Mouse (Mus musculus) limb, embryonic 10.5 days (tissue): ENCODE measurements around the gene Trabd2b. TPM values are rescaled to one million over a fixed set of nuclear protein-coding genes. Genes with fewer than 3 reads are reported as not detected.

Experiments used
- DNase-seq: peaks from one replicate; pipeline ENCODE4 v3.0.0-alpha.2; 2017; ENCODE audit warnings: low spot score
- H3K27ac ChIP-seq: fragments of 300-500 bp; sonication (generic); 2 replicates; pipeline ENCODE4 v1.5.1; 2016; ENCODE audit warnings: mild to moderate bottlenecking
- H3K27me3 ChIP-seq: fragments of 300-500 bp; sonication (generic); 2 replicates; pipeline ENCODE4 v1.6.1; 2016; ENCODE audit warnings: low read depth, mild to moderate bottlenecking; ENCODE audit not compliant: poor library complexity, severe bottlenecking
- H3K36me3 ChIP-seq: fragments of 300-500 bp; sonication (generic); 2 replicates; pipeline ENCODE4 v1.6.1; 2016; ENCODE audit warnings: mild to moderate bottlenecking, moderate library complexity
- H3K4me1 ChIP-seq: fragments of 300-500 bp; sonication (generic); 2 replicates; pipeline ENCODE4 v1.6.1; 2016
- H3K4me3 ChIP-seq: fragments of 300-500 bp; sonication (generic); 2 replicates; pipeline ENCODE4 v1.5.1; 2016; ENCODE audit warnings: mild to moderate bottlenecking, moderate library complexity
- H3K9me3 ChIP-seq: fragments of 300-500 bp; sonication (generic); replicated peaks from 2 replicates; pipeline ENCODE4 v1.6.1; 2016; ENCODE audit warnings: mild to moderate bottlenecking
- WGBS: fragments of 180-500 bp; shearing (Covaris S2); methylation state at CpG from one replicate; pipeline ENCODE4 v1.1.7; 2016; 5-methylcytosine and 5-hydroxymethylcytosine counted together
- polyA plus RNA-seq: library from polyadenylated mRNA; unstranded; fragments of >200 nt; fragmentation: Nextera tagmentation; extraction: Ambion mirVana; gene quantifications from 2 replicates; pipeline ENCODE4 v1.2.1, GENCODE M21; 2016

Trabd2b gene
- polyA plus RNA-seq, 1 experiment from 2014 or later = 0.34 TPM

- H3K4me1 ChIP-seq = peaks cover 9% of the 10 kb centered on the region
- H3K4me3 ChIP-seq = no peak overlapping the region
- no peak for DNase-seq
- WGBS = 66% methylated on average over 5 of the region's 5 CpGs
- H3K9me3 ChIP-seq = no peaks in the 10 kb centered on the region
- H3K27me3 ChIP-seq = peaks cover 15% of the 10 kb centered on the region; the same call in 1 of the 2 replicates
- H3K36me3 ChIP-seq = no peaks in the 10 kb centered on the region
- H3K27ac ChIP-seq = no peak overlapping the region
Observed at GRCm38 (mm10) chr4:114425808-114426207, 19.3 kb downstream of the Trabd2b start.

DNA sequence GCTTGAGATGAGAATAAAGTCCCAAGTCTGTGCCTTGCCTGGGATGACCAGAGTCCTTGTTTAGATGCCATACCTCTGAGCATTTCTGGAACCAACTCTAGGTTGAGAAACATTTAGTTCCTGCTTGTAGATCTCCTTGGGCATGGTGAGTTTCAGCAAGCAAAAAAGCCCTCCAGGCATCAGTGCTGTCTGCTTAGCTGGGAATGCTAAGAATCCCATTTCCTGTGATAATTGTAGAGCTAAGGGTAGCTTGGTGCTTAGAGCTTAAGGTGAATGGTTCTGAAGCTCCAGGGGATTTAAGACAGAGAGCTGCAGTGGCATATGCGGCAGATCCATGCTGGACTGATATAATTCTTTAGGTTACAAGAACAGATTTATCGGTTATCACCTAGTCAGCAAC, 26.2 kb downstream of the Trabd2b start:
- Histone ChIP-seq H3K4me1 (no peaks in the 10 kb centered on the region), H3K27ac (no peak overlapping the region), H3K36me3 (no peaks in the 10 kb centered on the region), H3K4me3 (no peak overlapping the region), H3K27me3 (peaks cover 5% of the 10 kb centered on the region; the same call in 1 of the 2 replicates), H3K9me3 (no peaks in the 10 kb centered on the region)
- no peak for DNase-seq
- WGBS = 88% methylated on average over 2 of the region's 2 CpGs

DNA sequence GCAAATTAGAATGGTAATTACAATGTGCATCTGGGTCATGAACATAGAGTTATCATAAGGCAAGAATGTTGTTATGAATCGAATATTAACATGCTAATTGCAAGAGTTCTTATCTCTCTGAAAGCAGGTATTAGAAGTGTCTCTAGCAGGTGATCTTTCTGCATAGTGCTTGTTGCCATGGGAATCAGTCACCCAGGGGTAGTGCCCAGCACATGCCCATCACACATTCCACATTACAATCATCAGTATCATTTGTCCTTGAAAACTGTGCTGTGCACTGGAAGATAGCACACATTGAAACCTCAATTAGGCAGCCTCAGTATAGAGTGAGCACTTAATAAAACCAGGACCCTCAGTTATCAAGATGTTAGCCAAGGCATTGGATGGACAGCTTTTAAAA, 26.9 kb downstream of the Trabd2b start:
- Histone ChIP-seq H3K4me1 (no peaks in the 10 kb centered on the region), H3K27ac (no peak overlapping the region), H3K36me3 (no peaks in the 10 kb centered on the region), H3K9me3 (no peaks in the 10 kb centered on the region), H3K27me3 (peaks cover 5% of the 10 kb centered on the region; the same call in 1 of the 2 replicates), H3K4me3 (no peak overlapping the region)
- WGBS = 90% methylated on average over 1 of the region's 1 CpGs
- DNase-seq = no peak

GRCm38 (mm10) chr4:114434766-114435165, 28.2 kb downstream of the Trabd2b start:
- WGBS = 67% methylated on average over 1 of the region's 1 CpGs

DNA sequence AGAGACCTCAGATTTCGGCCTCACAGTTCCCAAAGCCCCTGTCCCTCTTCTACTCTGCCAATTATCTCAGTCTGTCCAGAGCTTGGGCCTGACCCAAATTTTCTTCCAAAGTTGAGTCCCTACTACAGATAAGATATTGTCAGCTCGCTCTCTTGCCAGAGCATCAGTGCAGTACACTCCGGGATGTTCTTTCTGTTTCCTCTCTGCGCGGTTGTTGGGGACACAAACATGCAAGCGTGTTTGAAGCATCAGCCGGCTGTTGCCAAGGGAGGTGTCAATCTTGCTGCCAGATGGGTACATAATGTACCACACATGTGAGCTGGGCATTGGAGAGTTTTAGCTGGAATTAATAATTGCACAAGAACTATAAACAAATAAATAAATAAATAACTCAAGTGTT, 28.9 kb downstream of the Trabd2b start:
- Histone ChIP-seq H3K36me3 (no peaks in the 10 kb centered on the region), H3K27me3 (peaks cover 8% of the 10 kb centered on the region; the same call in 1 of the 2 replicates), H3K9me3 (no peaks in the 10 kb centered on the region), H3K27ac (no peak overlapping the region), H3K4me3 (no peak overlapping the region), H3K4me1 (no peaks in the 10 kb centered on the region)
- WGBS = 92% methylated on average over 7 of the region's 7 CpGs
- DNase-seq = no peak

More at GRCm38 (mm10) chr4:114434766-114435165, 28.2 kb downstream of the Trabd2b start:
- no peaks in the 10 kb centered on the region for H3K36me3 ChIP-seq
- H3K27ac ChIP-seq = no peak overlapping the region
- H3K4me3 ChIP-seq = no peak overlapping the region
- no peaks in the 10 kb centered on the region for H3K4me1 ChIP-seq
- DNase-seq = no peak
- H3K9me3 ChIP-seq = no peaks in the 10 kb centered on the region
- H3K27me3 ChIP-seq = peaks cover 5% of the 10 kb centered on the region; the same call in 1 of the 2 replicates

DNA sequence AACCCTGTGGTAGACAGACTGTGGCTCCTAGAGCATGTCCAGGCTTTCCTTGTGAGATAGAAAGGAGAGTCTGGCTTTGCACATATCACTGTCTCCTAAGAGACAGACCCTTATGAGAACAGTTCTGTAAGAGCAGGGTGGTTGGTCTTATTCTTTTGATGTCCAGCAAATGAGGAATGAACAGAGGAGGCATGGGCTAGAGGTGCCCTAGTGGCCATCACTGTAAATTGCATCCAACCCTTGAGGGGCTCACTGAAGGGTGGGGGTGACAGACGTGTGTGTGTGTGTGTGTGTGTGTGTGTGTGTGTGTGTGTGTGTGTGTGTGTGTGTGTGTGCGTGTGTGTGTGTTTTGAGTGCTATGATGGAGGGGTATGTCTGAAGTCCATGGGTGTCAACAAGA, 32.2 kb downstream of the Trabd2b start:
- Histone ChIP-seq H3K9me3 (no peaks in the 10 kb centered on the region), H3K27ac (no peak overlapping the region), H3K4me3 (no peak overlapping the region), H3K36me3 (no peaks in the 10 kb centered on the region), H3K4me1 (no peaks in the 10 kb centered on the region), H3K27me3 (peaks cover 5% of the 10 kb centered on the region; the same call in 1 of the 2 replicates)
- DNase-seq = no peak
- WGBS = 50% methylated on average over 2 of the region's 2 CpGs

- H3K27me3 ChIP-seq = peaks cover 5% of the 10 kb centered on the region; the same call in 1 of the 2 replicates
- 64% methylated on average over 2 of the region's 2 CpGs for WGBS
- no peak for DNase-seq
- no peak overlapping the region for H3K27ac ChIP-seq
- H3K9me3 ChIP-seq = no peaks in the 10 kb centered on the region
- no peak overlapping the region for H3K4me3 ChIP-seq
- H3K36me3 ChIP-seq = no peaks in the 10 kb centered on the region
- no peaks in the 10 kb centered on the region for H3K4me1 ChIP-seq
Observed at GRCm38 (mm10) chr4:114442186-114442585, 35.7 kb downstream of the Trabd2b start.

- 84% methylated on average over 3 of the region's 3 CpGs for WGBS
- H3K27ac ChIP-seq = no peak overlapping the region
Observed at GRCm38 (mm10) chr4:114442661-114443060, 36.1 kb downstream of the Trabd2b start.

DNA sequence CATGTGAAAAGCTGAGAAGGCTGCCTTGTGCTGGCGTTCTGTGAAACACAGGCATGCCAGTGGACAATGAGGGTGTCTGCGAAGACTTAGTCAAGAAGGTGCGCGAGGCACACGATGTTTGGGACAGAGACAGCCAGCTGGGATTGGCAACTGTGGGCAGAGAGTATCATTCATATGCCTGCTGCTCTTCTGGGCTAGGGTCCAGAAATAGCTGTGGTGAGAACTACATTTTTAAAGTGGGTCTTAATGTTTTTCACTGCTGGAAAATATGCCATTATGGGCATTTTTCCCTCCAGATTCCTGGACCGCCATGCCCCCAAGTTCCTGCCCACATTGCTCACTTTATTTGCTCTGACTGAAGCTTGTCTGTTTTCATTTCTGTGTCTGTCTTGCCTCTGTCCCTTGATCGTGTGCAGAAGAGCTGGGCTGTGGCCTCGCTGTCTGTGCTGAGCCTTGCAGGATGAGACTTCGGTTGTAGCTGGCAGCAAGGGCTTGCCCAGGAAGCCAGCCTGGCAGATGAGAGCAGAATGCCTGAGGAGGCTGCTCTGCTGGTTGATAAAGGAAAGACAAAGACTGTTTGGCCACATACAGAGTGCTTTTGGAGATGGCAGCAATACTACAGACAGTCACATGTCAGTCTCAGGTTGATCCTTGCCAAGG, 42.0 kb downstream of the Trabd2b start:
- H3K27ac ChIP-seq = no peak overlapping the region
- WGBS = 91% methylated on average over 9 of the region's 9 CpGs
- DNase-seq = no peak

More at GRCm38 (mm10) chr4:114442661-114443060, 36.1 kb downstream of the Trabd2b start:
- Histone ChIP-seq H3K4me3 (no peak overlapping the region), H3K4me1 (no peaks in the 10 kb centered on the region), H3K27me3 (peaks cover 5% of the 10 kb centered on the region; the same call in 1 of the 2 replicates), H3K36me3 (no peaks in the 10 kb centered on the region), H3K9me3 (no peaks in the 10 kb centered on the region)
- DNase-seq = no peak

GRCm38 (mm10) chr4:114453101-114453500, 46.6 kb downstream of the Trabd2b start:
- no peak for DNase-seq
- H3K27ac ChIP-seq = no peak overlapping the region
- no peak overlapping the region for H3K4me3 ChIP-seq
- WGBS = 84% methylated on average over 3 of the region's 3 CpGs
- no peaks in the 10 kb centered on the region for H3K9me3 ChIP-seq
- H3K36me3 ChIP-seq = no peaks in the 10 kb centered on the region
- H3K4me1 ChIP-seq = no peaks in the 10 kb centered on the region
- peaks cover 8% of the 10 kb centered on the region; the same call in 1 of the 2 replicates for H3K27me3 ChIP-seq

More for the DNA sequence above, 42.0 kb downstream of the Trabd2b start:
- Histone ChIP-seq H3K36me3 (no peaks in the 10 kb centered on the region), H3K27me3 (no peaks in the 10 kb centered on the region; the same call in 1 of the 2 replicates), H3K4me1 (no peaks in the 10 kb centered on the region), H3K9me3 (no peaks in the 10 kb centered on the region), H3K4me3 (no peak overlapping the region)

GRCm38 (mm10) chr4:114454016-114454415, 47.5 kb downstream of the Trabd2b start:
- Histone ChIP-seq H3K27ac (no peak overlapping the region), H3K36me3 (no peaks in the 10 kb centered on the region), H3K9me3 (no peaks in the 10 kb centered on the region), H3K4me1 (no peaks in the 10 kb centered on the region), H3K4me3 (no peak overlapping the region), H3K27me3 (peaks cover 12% of the 10 kb centered on the region; the same call in 1 of the 2 replicates)
- WGBS = 89% methylated on average over 4 of the region's 4 CpGs
- no peak for DNase-seq

- Histone ChIP-seq H3K36me3 (no peaks in the 10 kb centered on the region), H3K27ac (no peak overlapping the region), H3K9me3 (no peaks in the 10 kb centered on the region), H3K4me3 (no peak overlapping the region), H3K4me1 (peaks cover 2% of the 10 kb centered on the region; the same call in 1 of the 2 replicates), H3K27me3 (peaks cover 16% of the 10 kb centered on the region; the same call in 1 of the 2 replicates)
- no peak for DNase-seq
- 87% methylated on average over 3 of the region's 3 CpGs for WGBS
Observed at GRCm38 (mm10) chr4:114454495-114455186, 48.1 kb downstream of the Trabd2b start.

GRCm38 (mm10) chr4:114457111-114457510, 50.6 kb downstream of the Trabd2b start:
- Histone ChIP-seq H3K36me3 (no peaks in the 10 kb centered on the region), H3K4me1 (peaks cover 7% of the 10 kb centered on the region; the same call in 1 of the 2 replicates), H3K9me3 (no peaks in the 10 kb centered on the region), H3K27ac (no peak overlapping the region), H3K27me3 (peaks cover 38% of the 10 kb centered on the region; the same call in 1 of the 2 replicates), H3K4me3 (no peak overlapping the region)
- 91% methylated on average over 2 of the region's 2 CpGs for WGBS
- no peak for DNase-seq
